ENCODE assay signal across 22 mouse cellular contexts in genomic region chr13:15346866-15347265, GRCm38 (mm10).
DNase-seq lines count a peak whose midpoint lies in the region; ATAC-seq and TF ChIP-seq lines count a peak whose summit lies in the region.
"Had no signal": no experiment of that assay in that cellular context is flagged by ENCODE, and none has a peak within 500 bp of the region (broad histone marks: within the 10 kb centered on the region; RNA-seq: fewer than 3 reads in every experiment).

No protein-coding gene starts in this region.

- H3K9ac ChIP-seq in embryonic facial prominence, embryonic 13.5 days, result no peak overlapping the region
- H3K9ac ChIP-seq in limb, embryonic 13.5 days, result no peak overlapping the region
- H3K9ac ChIP-seq: embryonic facial prominence, embryonic 15.5 days; heart, embryonic 15.5 days; hindbrain, embryonic 15.5 days had no signal

- H3K36me3 ChIP-seq in embryonic facial prominence, embryonic 13.5 days, result no peaks in the 10 kb centered on the region
- H3K36me3 ChIP-seq in limb, embryonic 13.5 days, result no peaks in the 10 kb centered on the region
- H3K36me3 ChIP-seq: embryonic facial prominence, embryonic 15.5 days; forebrain, embryonic 10.5 days; heart, embryonic 15.5 days; hindbrain, embryonic 15.5 days had no signal

- DNase-seq in embryo, embryonic 10 days (ENCODE audit: low spot score), result peak; percentile 8
- peak; percentile 50 for DNase-seq in embryo, embryonic 11 days
- DNase-seq in layer of hippocampus, adult 2 months (ENCODE audit: low spot score in 2 of 2), result no peak
- DNase-seq in layer of hippocampus, adult 18-20 months (ENCODE audit: low spot score in 2 of 2), result no peak
- DNase-seq: adrenal gland, postnatal 36 days; cerebellum, adult 2 months; cerebellum, postnatal 10 days; gastrocnemius, postnatal 10 days; heart, adult 18-20 months had no signal

- no peaks in the 10 kb centered on the region for H3K9me3 ChIP-seq in embryonic facial prominence, embryonic 13.5 days
- no peaks in the 10 kb centered on the region for H3K9me3 ChIP-seq in limb, embryonic 13.5 days
- H3K9me3 ChIP-seq: embryonic facial prominence, embryonic 15.5 days; forebrain, embryonic 10.5 days; heart, embryonic 15.5 days; hindbrain, embryonic 15.5 days had no signal

- no peak overlapping the region for H3K4me3 ChIP-seq in embryonic facial prominence, embryonic 13.5 days
- no peak overlapping the region for H3K4me3 ChIP-seq in limb, embryonic 13.5 days
- H3K4me3 ChIP-seq in layer of hippocampus, adult 2 months, result no peak overlapping the region
- H3K4me3 ChIP-seq: embryonic facial prominence, embryonic 15.5 days; erythroblast, embryonic 14.5 days; forebrain, embryonic 10.5 days; heart, embryonic 15.5 days; hindbrain, embryonic 15.5 days had no signal

- H3K27me3 ChIP-seq in embryonic facial prominence, embryonic 13.5 days, result no peaks in the 10 kb centered on the region
- H3K27me3 ChIP-seq in limb, embryonic 13.5 days, result no peaks in the 10 kb centered on the region
- H3K27me3 ChIP-seq: CH12.LX; embryonic facial prominence, embryonic 15.5 days; heart, embryonic 15.5 days; hindbrain, embryonic 15.5 days; Patski had no signal

- no peak for TF ChIP-seq CTCF in layer of hippocampus, adult 2 months (conservative IDR thresholded peaks at IDR 0.05)

- no peak overlapping the region for H3K27ac ChIP-seq in embryonic facial prominence, embryonic 13.5 days
- peak overlapping the region; percentile 39; the same call in 1 of the 2 replicates for H3K27ac ChIP-seq in limb, embryonic 13.5 days
- no peak overlapping the region for H3K27ac ChIP-seq in layer of hippocampus, adult 2 months
- H3K27ac ChIP-seq: embryonic facial prominence, embryonic 15.5 days; forebrain, embryonic 10.5 days; heart, embryonic 15.5 days; hindbrain, embryonic 15.5 days had no signal

- H3K4me2 ChIP-seq in embryonic facial prominence, embryonic 13.5 days, result no peak overlapping the region
- no peak overlapping the region for H3K4me2 ChIP-seq in limb, embryonic 13.5 days (replicated peaks)
- H3K4me2 ChIP-seq: embryonic facial prominence, embryonic 15.5 days; heart, embryonic 11.5 days; heart, embryonic 15.5 days; hindbrain, embryonic 15.5 days had no signal

- peaks cover 17% of the 10 kb centered on the region for H3K4me1 ChIP-seq in embryonic facial prominence, embryonic 13.5 days
- H3K4me1 ChIP-seq in limb, embryonic 13.5 days, result peaks cover 37% of the 10 kb centered on the region
- H3K4me1 ChIP-seq: heart, embryonic 15.5 days; hindbrain, embryonic 15.5 days had no signal

- ATAC-seq in embryonic facial prominence, embryonic 13.5 days (ENCODE audit: insufficient number of reproducible peaks, insufficient read depth, low FRiP score, low TSS enrichment, low read depth), result 0 out of 2 replicates have a peak, but pooled peaks have one; percentile 26
- no peak for ATAC-seq in limb, embryonic 13.5 days (ENCODE audit: low FRiP score, low read depth)
- ATAC-seq: activated CD4-positive, CD25-positive, alpha-beta regulatory T cell, adult 4 months; forebrain, embryonic 14.5 days; intestine, embryonic 16.5 days; Patski had no signal

- WGBS in embryonic facial prominence, embryonic 13.5 days, result 8% methylated on average over 2 of the region's 2 CpGs
- WGBS in limb, embryonic 13.5 days, result 13% methylated on average over 2 of the region's 2 CpGs

Comparison
In these comparisons a context has a peak if more than half of its experiments do, and no peak if none do; other contexts are left out.
1. DNase-seq: peak in embryo, embryonic 10 days (single experiment) and embryo, embryonic 11 days (single experiment); none in layer of hippocampus, adult 2 months (0 of 2) and layer of hippocampus, adult 18-20 months (0 of 2).